Mouse (Mus musculus) bone marrow, adult 2 months (tissue): ENCODE measurements around the gene Cyb5r3. TPM values are rescaled to one million over a fixed set of nuclear protein-coding genes. Genes with fewer than 3 reads are reported as not detected.

Experiments
- H3K27ac ChIP-seq: fragments of 200-500 bp; 2 replicates; pipeline ENCODE4 v1.5.1; 2012; ENCODE audit warnings: low read depth, mild to moderate bottlenecking, control low read depth, inconsistent platforms, low read length; ENCODE audit not compliant: control insufficient read depth, poor library complexity, insufficient read depth
- H3K4me1 ChIP-seq: fragments of 200-500 bp; 2 replicates; pipeline ENCODE4 v1.6.1; 2011; ENCODE audit warnings: low read length; ENCODE audit not compliant: control insufficient read depth, insufficient read depth
- H3K4me3 ChIP-seq: fragments of 200-500 bp; replicated peaks from 2 replicates; pipeline ENCODE3; 2011; ENCODE audit warnings: mild to moderate bottlenecking, low read depth, low read length, control low read depth; ENCODE audit not compliant: control insufficient read depth
- CTCF ChIP-seq: fragments of 200-500 bp; IDR thresholded peaks from 2 replicates; pipeline ENCODE4 v1.5.1; 2011; ENCODE audit warnings: low read length, control low read depth; ENCODE audit not compliant: control insufficient read depth, insufficient read depth
- POLR2A ChIP-seq: fragments of 200-500 bp; IDR thresholded peaks from 2 replicates; pipeline ENCODE4 v1.6.1; 2011; ENCODE audit warnings: low read depth, mild to moderate bottlenecking, control low read depth, low read length, borderline replicate concordance; ENCODE audit not compliant: control insufficient read depth
- WGBS: fragments of 180-500 bp; shearing (Covaris S2); methylation state at CpG from one replicate; pipeline ENCODE4 v1.1.7; 2018; 5-methylcytosine and 5-hydroxymethylcytosine counted together
- polyA plus RNA-seq: library from polyadenylated mRNA; stranded (reverse); fragments of >200 nt; gene quantifications from 2 replicates; pipeline ENCODE4 v1.2.4, GENCODE M21; 2011; ENCODE audit warnings: low replicate concordance; ENCODE audit not compliant: missing spikeins, insufficient read depth, insufficient read length

Cyb5r3 gene
- polyA plus RNA-seq, 1 experiment, result 53.6 TPM

DNA sequence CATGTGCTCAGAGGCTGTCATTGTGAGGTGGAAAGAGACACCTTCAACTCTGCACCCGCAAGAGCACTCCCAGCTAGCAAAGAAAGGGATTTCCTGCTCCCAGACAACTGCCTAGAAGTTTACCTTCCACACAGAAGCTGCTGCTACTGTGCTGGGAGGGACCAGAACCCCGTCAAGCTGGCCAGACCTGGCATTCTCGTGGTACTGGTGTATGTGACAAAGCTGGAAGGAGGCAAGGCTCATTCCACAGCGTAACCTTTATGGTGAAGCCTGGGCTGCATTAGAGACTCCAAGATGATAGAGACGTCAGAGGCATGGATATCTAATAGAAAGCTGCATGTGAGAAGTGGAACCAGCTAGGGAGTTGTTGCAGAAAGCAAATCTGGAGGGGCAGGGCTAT lies 47.8 kb downstream of the Cyb5r3 start:
- no peaks in the 10 kb centered on the region; the same call in 1 of the 2 replicates for H3K4me1 ChIP-seq
- H3K27ac ChIP-seq, result no peak overlapping the region; the same call in 1 of the 2 replicates
- 79% methylated on average over 5 of the region's 5 CpGs for WGBS
- H3K4me3 ChIP-seq, result no peak overlapping the region
- TF ChIP-seq CTCF, result no peak
- no peak for TF ChIP-seq POLR2A

DNA sequence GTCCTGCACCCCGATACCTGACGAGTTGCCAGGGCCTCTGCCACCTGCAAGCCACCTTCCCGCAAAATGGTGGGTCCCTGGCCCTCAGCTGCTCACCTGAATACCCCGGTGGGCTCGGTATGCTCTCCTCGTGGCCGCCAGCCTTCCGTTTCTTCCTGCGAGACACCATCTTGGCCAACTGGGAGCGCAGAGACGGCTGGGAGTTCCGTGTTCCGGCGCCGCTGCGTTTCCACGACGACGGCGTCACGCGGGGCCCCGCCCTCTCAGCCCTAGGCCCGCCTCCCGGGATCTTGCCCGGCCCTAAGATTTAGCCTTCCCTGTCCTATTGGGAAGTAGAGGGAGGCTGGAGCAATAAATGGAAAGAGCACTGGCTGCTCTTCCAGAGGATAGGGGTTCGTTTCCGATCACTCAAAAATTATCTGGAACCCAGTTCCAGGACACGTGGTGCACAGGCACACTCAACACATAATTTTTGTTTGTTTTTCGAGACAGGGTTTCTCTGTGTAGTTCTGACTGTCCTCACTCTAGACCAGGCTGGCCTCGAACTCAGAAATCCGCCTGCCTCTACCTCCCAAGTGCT lies 49.7 kb downstream of the Cyb5r3 start, which contains the start of gene Rrp7a:
TSS of gene Rrp7a (minus strand) at position 236 of the 580 bp plus-strand sequence.
- TF ChIP-seq CTCF (no peak), POLR2A (peak; percentile 52; the same call in 1 of the 2 replicates)
- WGBS, result 2% methylated on average over 32 of the region's 32 CpGs
- H3K4me1 ChIP-seq, result no peaks in the 10 kb centered on the region; the same call in 1 of the 2 replicates
- H3K27ac ChIP-seq, result peak within 1 kb of the TSS; percentile 63
- H3K4me3 ChIP-seq, result peak within 1 kb of the TSS; percentile 82

DNA sequence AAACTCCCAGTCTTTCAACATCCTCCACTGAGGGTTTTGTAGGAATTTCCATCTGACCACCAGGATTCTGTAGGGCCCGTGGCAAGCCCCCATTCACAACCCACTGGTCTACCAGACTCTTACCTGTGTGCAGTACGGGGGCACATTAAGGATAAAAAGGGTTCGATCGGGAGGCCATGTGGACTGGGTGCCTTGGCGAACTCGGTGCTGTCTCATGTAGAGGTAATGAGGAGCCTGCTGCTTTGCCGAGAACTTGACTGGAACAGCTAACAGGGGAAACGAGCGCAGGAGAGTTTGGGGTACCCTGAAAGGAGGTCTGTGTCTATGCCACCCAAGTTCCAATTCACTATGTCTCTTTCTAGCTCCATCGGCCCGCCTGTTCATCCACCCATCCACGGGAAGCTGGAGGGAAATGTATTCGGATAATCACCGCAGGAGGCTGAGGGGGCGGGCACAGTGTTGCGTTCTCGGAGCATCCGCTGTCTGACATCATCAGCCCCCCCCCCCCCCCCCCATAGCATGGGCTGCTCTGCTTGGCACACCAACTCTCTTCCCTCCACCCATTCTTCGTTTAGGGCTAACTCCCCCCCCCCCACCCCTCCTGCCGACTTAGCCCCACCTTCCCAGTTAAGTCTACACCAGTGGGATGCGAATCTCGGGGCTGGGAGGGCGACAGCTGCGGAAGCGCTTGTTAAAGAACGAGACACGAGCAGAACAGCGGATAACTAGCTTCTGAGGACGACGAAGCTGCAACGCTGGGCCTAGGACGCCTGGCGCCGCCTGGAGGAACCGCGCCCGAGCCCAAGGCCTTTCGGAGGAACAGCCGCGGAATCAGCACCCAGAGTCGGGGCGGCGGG lies 50.5 kb downstream of the Cyb5r3 start:
- 4% methylated on average over 43 of the region's 43 CpGs for WGBS
- Histone ChIP-seq H3K4me1 (no peaks in the 10 kb centered on the region; the same call in 1 of the 2 replicates), H3K4me3 (peak overlapping the region; percentile 82), H3K27ac (peak overlapping the region; percentile 63)
- no peak for TF ChIP-seq POLR2A
- no peak for TF ChIP-seq CTCF

DNA sequence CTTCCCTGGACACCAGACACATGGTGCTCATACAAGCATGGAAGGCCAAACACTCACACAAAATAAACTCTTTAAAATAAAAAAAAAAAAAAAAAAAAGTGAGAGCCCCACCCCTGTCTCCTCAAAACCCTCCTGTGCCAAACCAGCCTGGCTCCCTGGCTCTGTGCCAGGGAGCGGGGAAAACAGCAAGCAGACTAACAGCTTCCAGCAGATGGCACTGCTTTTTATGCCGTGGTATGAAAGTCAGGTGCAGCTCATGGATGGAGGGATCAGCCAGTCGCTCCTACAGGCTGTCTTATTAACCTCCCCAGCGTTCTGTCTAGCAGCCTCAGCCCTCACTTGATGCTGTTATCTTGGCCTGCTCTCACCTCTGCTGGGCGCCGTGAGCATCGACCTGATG lies 54.0 kb downstream of the Cyb5r3 start:
- H3K4me3 ChIP-seq, result no peak overlapping the region
- H3K27ac ChIP-seq, result no peak overlapping the region
- no peaks in the 10 kb centered on the region; the same call in 1 of the 2 replicates for H3K4me1 ChIP-seq
- 55% methylated on average over 7 of the region's 7 CpGs for WGBS
- TF ChIP-seq POLR2A (no peak), CTCF (no peak)

DNA sequence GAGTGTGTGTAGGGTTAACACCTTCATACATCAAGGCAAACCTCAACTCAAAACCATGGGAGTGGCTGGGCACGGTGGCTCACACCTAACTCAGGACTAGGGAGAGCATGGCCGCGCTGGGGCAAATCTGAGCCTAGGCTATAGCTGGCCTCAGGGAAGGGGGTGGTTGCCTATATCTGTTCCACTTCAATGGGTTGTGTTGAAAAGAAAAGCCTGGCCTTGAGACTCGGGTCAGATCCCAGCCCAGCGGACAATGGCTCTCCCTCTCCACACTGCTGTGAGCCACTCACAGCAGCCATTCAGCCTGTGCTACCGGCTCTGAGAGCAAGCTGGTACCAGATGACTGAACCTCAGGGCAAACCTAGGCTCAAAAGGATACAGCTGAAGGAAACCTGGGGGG lies 57.3 kb downstream of the Cyb5r3 start:
- H3K4me1 ChIP-seq, result no peaks in the 10 kb centered on the region
- 90% methylated on average over 6 of the region's 6 CpGs for whole genome bisulfite sequencing
- TF ChIP-seq CTCF (no peak), POLR2A (no peak)
- no peak overlapping the region for H3K27ac ChIP-seq
- H3K4me3 ChIP-seq, result no peak overlapping the region

DNA sequence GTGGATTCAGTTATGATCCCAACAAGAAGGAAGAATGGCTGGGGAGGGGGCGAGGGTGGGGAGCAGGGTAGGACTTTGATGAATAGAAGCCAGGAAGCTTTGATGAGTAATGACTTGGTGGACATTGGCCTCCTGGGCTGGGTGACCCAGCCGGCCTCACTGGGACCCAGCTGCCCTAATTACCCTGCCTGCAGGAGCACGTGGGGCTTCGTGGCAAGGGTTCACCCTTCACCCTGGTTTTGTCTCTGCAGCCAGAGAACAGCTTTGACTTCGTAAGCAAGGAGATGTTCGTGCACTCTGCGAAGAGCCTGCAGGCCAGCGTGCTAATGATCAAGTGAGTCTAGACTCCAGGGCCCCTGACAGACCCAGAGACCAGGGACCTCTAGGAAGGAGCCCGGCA lies 58.3 kb downstream of the Cyb5r3 start:
- TF ChIP-seq CTCF, result no peak
- 90% methylated on average over 9 of the region's 9 CpGs for WGBS
- Histone ChIP-seq H3K4me1 (no peaks in the 10 kb centered on the region), H3K27ac (no peak overlapping the region), H3K4me3 (no peak overlapping the region)

DNA sequence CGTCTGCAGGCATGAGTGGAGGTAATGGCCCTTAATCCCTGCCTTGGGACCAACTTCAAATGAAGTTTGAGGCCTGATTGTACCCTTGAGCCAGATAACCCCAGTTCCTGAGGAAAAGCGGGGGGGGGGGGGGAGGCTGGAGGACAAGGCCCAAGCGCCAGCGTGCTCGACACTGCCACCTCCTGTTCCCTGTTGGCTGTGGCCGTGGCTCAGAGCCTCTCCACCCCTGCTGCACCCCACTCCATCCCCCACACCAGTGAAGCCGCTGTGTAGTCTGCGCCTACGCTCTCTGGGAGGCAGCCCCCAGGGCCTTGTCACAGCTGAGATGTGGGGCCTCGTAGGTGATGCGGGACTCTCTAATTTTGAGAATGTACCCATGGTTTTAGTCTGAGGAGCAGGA lies 59.5 kb downstream of the Cyb5r3 start:
- Histone ChIP-seq H3K4me1 (no peaks in the 10 kb centered on the region), H3K27ac (no peak overlapping the region), H3K4me3 (no peak overlapping the region)
- WGBS, result 13% methylated on average over 11 of the region's 11 CpGs
- TF ChIP-seq CTCF (peak; percentile 61), POLR2A (no peak)

DNA sequence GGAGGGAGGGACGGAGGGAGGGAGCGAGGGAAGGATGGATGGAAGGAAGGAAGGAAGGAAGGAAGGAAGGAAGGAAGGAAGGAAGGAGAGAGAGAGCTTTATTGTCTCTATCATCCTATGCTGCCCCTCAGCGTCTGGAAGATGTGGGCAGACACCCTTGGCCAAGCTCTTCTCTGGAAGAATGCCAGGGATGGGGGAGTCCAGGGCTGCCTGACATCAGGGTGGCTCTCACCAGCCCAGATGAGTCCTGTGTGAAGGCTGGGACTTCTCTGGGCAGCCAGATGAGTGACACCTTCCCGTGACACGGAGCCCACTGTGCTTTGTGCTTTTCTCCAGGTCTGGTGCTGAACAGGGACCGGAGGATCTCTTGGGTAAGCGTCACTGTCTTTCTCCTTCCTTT lies 60.5 kb downstream of the Cyb5r3 start:
- no peak for TF ChIP-seq CTCF
- WGBS, result 75% methylated on average over 7 of the region's 7 CpGs
- no peak overlapping the region for H3K4me3 ChIP-seq
- no peak overlapping the region for H3K27ac ChIP-seq
- no peaks in the 10 kb centered on the region for H3K4me1 ChIP-seq

DNA sequence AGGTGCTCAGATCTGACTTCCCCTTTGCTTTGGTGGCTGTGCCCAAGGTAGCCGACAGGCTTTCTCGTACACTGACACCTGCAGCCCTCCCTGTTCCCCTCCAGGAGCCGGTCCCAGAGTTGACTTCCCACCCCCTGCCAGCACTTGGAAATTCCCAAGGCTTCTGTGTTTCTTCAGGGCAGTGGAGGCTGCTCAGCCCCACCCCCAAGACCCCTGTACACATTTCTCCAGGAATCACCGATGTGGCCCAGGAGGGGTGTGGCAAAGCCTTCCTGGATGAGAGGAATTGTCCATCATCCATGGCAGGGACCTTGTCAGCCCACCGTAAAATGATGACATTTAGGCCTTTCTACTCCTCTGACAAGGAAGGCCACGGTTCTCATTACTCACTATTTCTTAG lies 61.1 kb downstream of the Cyb5r3 start:
- H3K4me3 ChIP-seq, result no peak overlapping the region
- no peaks in the 10 kb centered on the region for H3K4me1 ChIP-seq
- TF ChIP-seq CTCF, result no peak
- TF ChIP-seq POLR2A, result no peak
- 62% methylated on average over 6 of the region's 6 CpGs for WGBS
- H3K27ac ChIP-seq, result no peak overlapping the region
